Comparison of ENCODE assay signal across 7 mouse cellular contexts in the genomic region with DNA sequence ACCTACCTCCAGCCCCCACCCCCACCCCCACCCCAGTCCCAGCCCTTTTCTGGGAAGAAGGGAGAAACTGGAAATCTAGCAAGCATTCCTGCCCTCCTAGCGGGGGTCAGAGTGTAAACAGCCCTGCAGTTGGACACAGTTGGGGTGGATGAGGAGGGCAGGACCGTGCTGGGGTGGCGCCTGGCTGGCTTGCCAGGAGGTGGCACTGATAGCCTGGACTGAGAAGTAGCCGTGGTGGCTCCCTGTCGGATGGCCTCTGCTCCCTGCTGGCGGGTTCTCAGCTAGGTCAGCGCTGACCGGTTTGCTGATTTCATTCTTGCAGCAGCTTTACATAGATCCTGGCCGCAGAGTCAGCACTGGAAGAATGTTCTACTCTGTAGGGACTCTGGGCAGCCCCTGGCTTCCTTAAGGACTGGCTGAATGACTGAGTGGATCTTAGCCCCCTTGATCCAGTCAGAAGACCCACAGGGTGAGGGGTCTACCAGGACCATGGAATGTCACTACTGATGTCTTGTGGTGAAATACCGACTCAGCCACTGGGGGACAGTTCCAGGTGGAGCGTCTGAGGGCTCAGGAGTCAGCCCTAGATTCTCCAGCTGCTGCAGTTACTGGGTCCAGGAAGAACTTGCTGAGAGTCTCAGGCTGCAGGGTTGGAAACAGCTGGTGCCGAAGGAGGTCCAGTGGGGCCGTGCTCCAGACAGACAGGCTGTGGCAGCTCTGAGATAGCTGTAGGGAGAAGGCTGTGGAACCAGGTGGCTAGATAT. TPM values are rescaled to one million over a fixed set of nuclear protein-coding genes. Genes with fewer than 3 reads are reported as not detected.
DNase-seq lines count a peak whose midpoint lies in the region; TF ChIP-seq lines count a peak whose summit lies in the region.

No protein-coding gene starts in this region.

- no peaks in the 10 kb centered on the region for H3K79me3 ChIP-seq in C2C12 (ENCODE audit: low read depth)

- no peaks in the 10 kb centered on the region for H3K79me2 ChIP-seq in C2C12 (ENCODE audit: control insufficient read depth, insufficient read depth)

- TF ChIP-seq CTCF in C2C12 (IDR thresholded peaks at IDR 0.05; ENCODE audit: control insufficient read depth, insufficient read depth, insufficient read length) = peak; percentile 85

- no peaks in the 10 kb centered on the region for H3K36me3 ChIP-seq in C2C12 (ENCODE audit: control insufficient read depth, insufficient read depth)

- H3ac ChIP-seq in C2C12 (ENCODE audit: control insufficient read depth, insufficient read length, low read depth) = no peak overlapping the region

- peak; percentile 38 for DNase-seq in 3134 (ENCODE audit: extremely low read depth, insufficient read length, low spot score)
- peak; percentile 38 to 64 for DNase-seq in gastrocnemius, adult 8-10 months (ENCODE audit: low spot score in 2 of 2)
- DNase-seq in kidney, postnatal 36 days = peak; percentile 57 to 66
- DNase-seq in retina, postnatal 1 day = peak; percentile 50
- no peak for DNase-seq in left cerebral cortex, adult 8-10 months (ENCODE audit: low spot score in 2 of 2)
- DNase-seq in spleen, postnatal 36 days (ENCODE audit: low spot score in 2 of 2) = no peak

- no peaks in the 10 kb centered on the region for H3K27me3 ChIP-seq in C2C12 (ENCODE audit: control insufficient read depth, insufficient read depth, insufficient read length)

- no peak overlapping the region for H3K4me3 ChIP-seq in C2C12 (ENCODE audit: insufficient read depth, poor library complexity, severe bottlenecking)

TF ChIP-seq in C2C12, 6 proteins besides CTCF, POLR2A, EP300 and RAD21:
- TF ChIP-seq MYOG (IDR thresholded peaks at IDR 0.05; ENCODE audit: control insufficient read depth, extremely low read depth, insufficient read length) (no peak), MAX (IDR thresholded peaks at IDR 0.05) (no peak), MYOD1 (IDR thresholded peaks at IDR 0.05; ENCODE audit: control insufficient read depth, insufficient read length, low read depth) (no peak), FOSL1 (IDR thresholded peaks at IDR 0.05; ENCODE audit: insufficient read depth, low read length, poor library complexity, severe bottlenecking) (no peak), USF1 (IDR thresholded peaks at IDR 0.05; ENCODE audit: low read depth) (no peak), CEBPB (IDR thresholded peaks at IDR 0.05; ENCODE audit: low read depth) (no peak)

RNA-seq across cellular contexts. Expression of gene Tha1, which starts 17.4 kb away (rescaled TPM):
- 1.4 TPM for polyA plus RNA-seq in C2C12 (2012; fragmentation: generic; extraction: Trizol)
- 1 to 10 TPM; 2.7 to 3.8 (median 3.4) TPM for total RNA-seq in gastrocnemius, adult 8-10 months (2022)
- 1 to 10 TPM; 3.6 to 9.2 (median 5.8) TPM for total RNA-seq in left cerebral cortex, adult 8-10 months (2022)

RNA-seq across cellular contexts. Expression of gene Tmem235, which starts 30.1 kb away (rescaled TPM):
- 0.05 TPM for polyA plus RNA-seq in C2C12 (2012; fragmentation: generic; extraction: Trizol)
- total RNA-seq in gastrocnemius, adult 8-10 months (2022) = not detected
- total RNA-seq in left cerebral cortex, adult 8-10 months (2022) = under 1 TPM in 2 of 4 experiments, not detected in 2; 0.21 to 0.37 TPM

RNA-seq across cellular contexts. Expression of gene Birc5, which starts 41.6 kb away (rescaled TPM):
- polyA plus RNA-seq in C2C12 (2012; fragmentation: generic; extraction: Trizol) = 230 TPM
- total RNA-seq in gastrocnemius, adult 8-10 months (2022) = under 1 TPM in 1 of 4 experiments, not detected in 3; 0.24 TPM
- total RNA-seq in left cerebral cortex, adult 8-10 months (2022) = 1 to 10 TPM in 1 of 4 experiments, under 1 TPM in 3; 0.14 to 1.3 (median 0.72) TPM

Comparison
In these comparisons a context has a peak if more than half of its experiments do, and no peak if none do; other contexts are left out.
1. DNase-seq: peak in 3134 (single experiment), gastrocnemius, adult 8-10 months (2 of 2), kidney, postnatal 36 days (2 of 2) and retina, postnatal 1 day (single experiment); none in left cerebral cortex, adult 8-10 months (0 of 2) and spleen, postnatal 36 days (0 of 2).